Mouse (Mus musculus) liver, adult 2 months (tissue): ENCODE measurements at regions not wholly inside any gene's neighbourhood (a gene's known extent, or its start where the extent isn't known, plus 50 kb on each side); places are given as distances from the start of the nearest gene placed in this dataset.

ENCODE experiments used
- CTCF ChIP-seq: fragments of 200-500 bp; IDR thresholded peaks from 2 replicates; pipeline ENCODE4 v1.5.1; 2011; ENCODE audit warnings: low read depth, low read length, control low read depth
- POLR2A ChIP-seq: fragments of 200-500 bp; IDR thresholded peaks from 2 replicates; pipeline ENCODE4 v1.6.1; 2011; ENCODE audit warnings: low read length, control low read depth; ENCODE audit not compliant: insufficient read depth; ENCODE audit errors: extremely low read depth

DNA sequence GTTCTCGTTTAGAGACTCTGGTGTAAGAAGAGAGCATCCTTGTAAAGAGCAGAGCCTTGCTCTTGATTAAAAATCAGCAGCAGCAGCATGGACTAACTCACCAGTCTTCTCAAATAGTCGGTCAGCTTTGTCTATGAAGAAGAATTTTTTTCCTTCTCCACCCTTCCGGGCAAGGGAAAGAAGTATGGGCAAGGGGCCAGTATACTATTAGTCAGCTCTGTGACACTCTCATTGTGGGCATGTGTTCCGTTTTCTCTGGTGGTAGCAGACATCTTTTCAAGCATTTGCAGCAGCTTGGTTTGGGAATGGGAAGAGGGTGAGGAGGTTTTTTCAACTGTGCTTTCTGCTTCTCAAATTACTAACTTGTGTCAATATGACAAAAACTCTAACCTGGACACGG, 94.3 kb upstream of the Rgs1 start:
- TF ChIP-seq CTCF (no peak), POLR2A (no peak)
